Mouse (Mus musculus) heart, postnatal 10 days (tissue): ENCODE results near the gene D8Ertd738e. TPM values are rescaled to one million over a fixed set of nuclear protein-coding genes. Genes with fewer than 3 reads are reported as not detected.

Experiments
- DNase-seq, 2 experiments: peaks; one replicate each; pipeline ENCODE4 v3.0.0; 2021
- intact Hi-C: fragments of 180-260 bp; cut with DNase I; formaldehyde crosslinking; loops from one replicate; pipeline ENCODE4 v1.15.1; 2025
- total RNA-seq, 2 experiments: library from RNA; stranded (reverse); gene quantifications; 2 replicates each; pipeline ENCODE4 v1.2.3; 2021

D8Ertd738e gene
- total RNA-seq = 100 to 1,000 TPM; 222 to 230 TPM

- peak; percentile 91 to 94 for DNase-seq
- intact Hi-C loops = no loop called here
Observed at GRCm38 (mm10) chr8:84249257-84250170, at the start of gene D8Ertd738e. TSS of gene D8Ertd738e (minus strand) at chr8:84249719.

- intact Hi-C loops = loop anchor here (10.0 kb wide), 1 partner anchor 218 kb away; no protein-coding TSS in a partner anchor
- no peak for DNase-seq
Observed at GRCm38 (mm10) chr8:84297029-84297785, 47.7 kb upstream of the D8Ertd738e start.

DNA sequence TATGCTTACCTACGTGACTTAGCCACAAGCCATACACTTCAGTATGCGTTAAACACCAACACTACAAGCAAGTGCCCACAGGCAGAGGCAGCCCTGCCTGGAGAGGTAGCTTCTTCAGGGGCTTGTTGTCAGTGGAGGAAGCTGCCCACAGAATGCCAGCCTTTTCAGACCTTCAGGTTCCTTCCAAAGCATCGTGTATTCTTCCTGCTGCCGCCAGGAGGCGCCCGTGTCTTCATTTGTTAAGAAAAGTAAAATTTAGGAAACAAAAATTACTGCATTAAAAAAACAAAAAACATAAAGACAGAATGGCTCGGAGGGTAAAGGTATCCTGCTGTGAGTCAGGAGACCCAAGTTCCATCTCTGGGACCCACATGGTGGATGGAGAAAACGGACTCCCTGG, 42.2 kb upstream of the D8Ertd738e start:
- peak; percentile 35 to 67 for DNase-seq
- intact Hi-C loops = loop anchor here (1.0 to 10.0 kb wide), 3 partner anchors 66 to 271 kb away; no protein-coding TSS in a partner anchor

- DNase-seq = no peak
- intact Hi-C loops = loop anchor here (1.0 to 10.0 kb wide), 3 partner anchors 66 to 271 kb away; no protein-coding TSS in a partner anchor
Observed at GRCm38 (mm10) chr8:84291086-84291485, 41.6 kb upstream of the D8Ertd738e start.

DNA sequence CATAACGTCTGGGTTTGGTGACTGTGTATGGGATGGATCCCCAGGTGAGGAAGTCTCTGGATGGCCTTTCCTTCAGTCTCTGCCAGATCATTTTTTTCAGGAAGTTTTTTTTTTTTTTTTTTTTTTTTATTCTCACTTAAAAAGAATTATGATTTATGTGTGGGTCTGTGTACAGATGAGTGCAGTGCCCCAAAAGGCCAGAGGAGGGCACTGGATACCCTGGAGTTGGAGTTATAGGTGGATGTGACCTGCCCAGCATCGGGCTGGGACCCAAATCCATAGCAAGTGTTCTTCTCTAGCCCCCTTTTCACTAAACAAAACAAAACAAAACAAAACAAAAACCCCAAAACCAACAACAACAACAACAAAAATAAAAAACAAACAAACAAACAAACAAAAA, 39.4 kb upstream of the D8Ertd738e start:
- DNase-seq = no peak
- intact Hi-C loops = no loop called here

DNA sequence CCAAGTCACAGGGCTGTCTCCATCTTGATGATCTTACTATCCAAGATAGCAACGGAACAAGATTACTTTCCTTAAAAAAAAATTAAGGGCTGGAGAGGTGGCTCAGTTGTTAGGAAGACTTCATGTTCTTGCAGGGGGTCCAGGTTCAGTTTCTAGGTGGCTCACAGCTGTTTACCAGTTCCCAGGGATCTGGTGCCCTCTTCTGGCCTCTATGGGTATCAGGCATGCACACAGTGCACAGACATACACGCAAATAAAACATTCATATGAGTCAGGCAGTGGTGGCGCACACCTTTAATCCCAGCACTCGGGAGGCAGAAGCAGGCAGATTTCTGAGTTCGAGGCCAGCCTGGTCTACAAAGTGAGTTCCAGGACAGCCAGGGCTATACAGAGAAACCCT, 36.1 kb upstream of the D8Ertd738e start:
- intact Hi-C loops = loop anchor here (1.0 kb wide), 2 partner anchors 99 to 246 kb away; no protein-coding TSS in a partner anchor
- peak; percentile 57 to 68 for DNase-seq

GRCm38 (mm10) chr8:84284608-84285063, 35.1 kb upstream of the D8Ertd738e start:
- intact Hi-C loops = loop anchor here (1.0 kb wide), 2 partner anchors 98 to 245 kb away; no protein-coding TSS in a partner anchor
- peak; percentile 44 to 54 for DNase-seq

DNA sequence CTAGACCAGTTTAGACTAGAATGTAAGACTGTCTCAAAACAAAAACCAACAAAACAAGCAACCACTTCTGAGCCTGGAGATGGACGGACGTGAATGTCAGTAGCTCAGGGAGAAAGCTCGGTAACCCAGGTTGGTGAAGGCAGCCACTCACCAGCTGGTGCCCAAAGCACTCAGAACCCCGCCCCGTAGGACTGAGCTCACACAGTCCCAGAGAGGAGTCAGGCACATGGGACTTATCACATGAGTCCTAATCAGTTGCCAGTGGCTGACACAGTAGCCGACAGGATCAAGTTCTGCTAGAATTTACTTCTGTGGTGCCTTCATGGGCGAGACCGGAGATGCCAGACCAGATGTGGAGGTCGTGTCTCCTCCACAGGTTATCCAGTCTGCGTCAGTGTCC, 31.3 kb upstream of the D8Ertd738e start:
- no peak for DNase-seq
- intact Hi-C loops = no loop called here

GRCm38 (mm10) chr8:84276447-84276846, 26.9 kb upstream of the D8Ertd738e start:
- DNase-seq = no peak
- intact Hi-C loops = no loop called here

DNA sequence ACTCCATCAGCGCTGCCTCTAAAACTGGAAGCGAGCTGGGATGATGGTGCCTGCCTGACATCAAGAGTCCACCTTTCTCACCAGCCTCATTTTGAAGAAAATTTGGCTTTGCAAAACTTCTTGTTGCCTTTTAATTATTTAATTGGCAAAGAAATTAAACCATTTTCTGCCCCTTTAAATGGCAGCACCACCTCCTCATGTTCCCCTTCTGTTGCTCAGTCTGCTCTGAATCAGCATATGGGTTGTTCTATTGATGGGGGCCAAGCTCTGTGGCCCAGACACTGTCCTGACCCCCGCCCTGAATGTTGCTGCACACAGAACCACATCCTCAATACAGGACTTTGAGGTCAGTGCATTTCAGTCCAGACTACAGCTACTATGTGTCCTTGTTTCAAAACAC, 24.4 kb upstream of the D8Ertd738e start:
- DNase-seq = no peak
- intact Hi-C loops = loop anchor here (5.0 kb wide), 1 partner anchor 87 kb away; the partner anchor contains the start of gene Nanos3

GRCm38 (mm10) chr8:84272302-84272701, 22.8 kb upstream of the D8Ertd738e start:
- intact Hi-C loops = loop anchor here (5.0 kb wide), 1 partner anchor 85 kb away; the partner anchor contains the start of gene Nanos3

GRCm38 (mm10) chr8:84269950-84270773, 20.6 kb upstream of the D8Ertd738e start, which contains the start of gene Ccdc130:
TSS of gene Ccdc130 (minus strand) at chr8:84270380.
- peak; percentile 99 to 100 for DNase-seq
- intact Hi-C loops = loop anchor here (5.0 kb wide), 1 partner anchor 83 kb away; the partner anchor contains the start of gene Nanos3

More at GRCm38 (mm10) chr8:84272302-84272701, 22.8 kb upstream of the D8Ertd738e start:
- DNase-seq = no peak

DNA sequence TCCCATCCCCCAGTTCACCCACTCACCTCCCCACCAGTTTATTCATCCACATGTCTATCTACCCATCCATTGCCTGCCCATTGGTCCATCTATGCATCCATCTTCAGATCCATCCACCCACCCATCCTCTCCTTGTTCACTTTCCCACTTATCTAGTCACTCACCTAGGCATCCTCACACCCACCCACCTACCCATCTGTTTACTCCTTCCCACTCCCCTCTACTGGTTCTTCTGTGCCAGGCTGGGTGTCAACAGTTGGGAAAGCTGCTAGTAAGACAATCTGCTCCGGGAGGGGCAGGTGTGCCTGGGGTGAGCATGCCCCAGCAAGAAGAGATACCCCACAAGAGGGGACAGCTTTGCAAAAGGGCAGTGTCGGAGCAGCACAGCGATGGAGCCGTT, 11.6 kb upstream of the D8Ertd738e start:
- no peak for DNase-seq
- intact Hi-C loops = no loop called here

DNA sequence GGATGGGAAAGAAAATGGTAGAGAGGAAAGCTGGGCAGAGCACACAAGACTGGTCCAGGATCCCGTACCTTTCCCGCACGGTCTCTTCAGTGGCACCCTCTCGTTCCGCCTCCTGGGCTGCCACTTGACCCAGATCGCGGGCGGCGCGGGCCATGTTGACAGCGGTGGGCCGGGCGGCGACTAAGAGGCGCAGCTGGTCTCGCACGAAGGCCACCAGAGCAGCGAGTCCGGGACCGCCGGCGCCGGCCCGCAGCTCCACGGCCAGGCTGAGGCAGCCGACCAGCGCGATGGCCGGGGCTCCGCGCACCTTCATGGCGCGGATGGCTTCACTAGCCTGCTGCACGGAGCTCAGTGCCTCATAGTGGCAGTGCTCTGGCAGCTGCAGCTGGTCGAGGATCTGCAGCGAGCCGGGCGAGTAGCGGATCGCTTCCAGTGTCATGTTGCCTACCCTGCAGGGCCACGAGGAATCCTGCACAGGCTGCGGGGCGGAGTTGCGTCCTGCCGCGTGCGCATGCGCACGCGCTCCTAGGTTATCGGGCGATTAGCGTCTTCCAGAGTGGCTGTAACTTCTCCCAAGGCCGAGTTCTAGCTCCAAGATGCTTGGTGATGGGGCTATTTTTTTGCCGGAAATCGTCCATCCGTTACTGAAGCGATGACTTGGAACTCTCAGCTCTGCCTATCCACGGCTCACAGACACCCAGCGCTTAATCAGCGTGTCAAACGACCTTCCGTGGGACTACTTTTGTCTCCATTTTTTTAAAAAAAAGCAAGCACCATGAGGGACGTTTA, 7.5 kb upstream of the D8Ertd738e start, which contains the start of gene Mri1:
TSS of gene Mri1 (minus strand) at position 505 of the 789 bp plus-strand sequence.
- intact Hi-C loops = no loop called here
- DNase-seq = peak; percentile 86 to 89

DNA sequence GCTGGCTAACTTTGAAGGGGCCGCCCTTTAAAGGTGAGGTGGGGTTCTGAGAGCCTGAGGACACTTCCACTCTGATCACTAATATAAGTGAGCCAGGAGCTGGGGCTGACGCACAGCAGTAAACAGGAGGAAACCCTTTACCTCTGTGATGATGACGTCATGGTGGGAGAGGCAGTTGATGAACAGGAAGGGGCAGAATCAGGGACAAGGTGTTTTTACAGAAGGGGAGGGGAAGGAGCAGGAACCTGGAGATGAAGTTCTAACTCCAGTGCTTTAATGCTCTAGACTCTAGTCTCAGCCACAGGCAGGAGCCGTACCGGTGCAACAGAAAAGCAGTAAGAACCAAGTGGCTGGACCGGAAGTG, 6.9 kb upstream of the D8Ertd738e start:
- intact Hi-C loops = no loop called here
- no peak for DNase-seq

DNA sequence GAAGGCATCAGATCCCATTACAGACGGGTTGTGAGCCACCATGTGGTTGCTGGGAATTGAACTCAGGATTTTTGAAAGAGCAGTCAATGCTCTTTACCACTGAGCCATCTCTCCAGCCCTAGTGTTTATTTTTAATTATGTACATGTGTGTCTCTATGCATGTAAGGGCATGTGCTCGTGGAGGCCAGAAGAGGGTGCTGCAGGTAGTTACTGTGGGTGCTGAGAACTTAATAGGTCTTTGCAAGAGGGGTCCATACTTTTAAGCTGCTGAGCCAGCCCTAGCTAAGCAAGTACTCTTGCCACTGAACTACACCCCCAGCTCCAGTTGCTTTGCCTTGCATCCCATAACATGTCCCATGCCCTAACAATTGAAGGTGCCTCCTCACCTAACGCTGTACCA, 6.3 kb upstream of the D8Ertd738e start:
- intact Hi-C loops = no loop called here
- no peak for DNase-seq

DNA sequence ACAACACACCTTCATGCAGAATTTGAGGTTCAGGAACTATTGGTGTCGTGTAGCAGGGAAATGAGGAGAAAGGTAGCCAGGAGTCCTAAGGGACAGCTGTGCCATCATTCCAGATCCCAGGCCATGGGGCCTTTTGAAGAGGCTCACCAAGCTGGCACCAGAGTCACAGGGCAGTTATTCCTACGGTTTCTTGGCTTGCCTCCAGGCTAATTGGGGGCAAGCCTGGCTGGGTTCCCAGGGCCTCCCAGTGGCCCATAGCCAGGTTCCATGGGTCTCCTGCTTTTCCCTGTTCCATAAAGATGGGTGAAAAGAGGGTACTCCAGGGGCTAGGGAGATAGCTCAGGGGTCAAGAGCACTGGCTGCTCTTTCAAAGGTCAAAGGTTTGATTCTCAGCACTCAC, 7.7 kb downstream of the D8Ertd738e start:
- DNase-seq = no peak
- intact Hi-C loops = no loop called here

- intact Hi-C loops = no loop called here
- DNase-seq = no peak
Observed at GRCm38 (mm10) chr8:84241167-84241566, 8.4 kb downstream of the D8Ertd738e start.
